Mouse (Mus musculus): Measurements from ENCODE around the gene Kif1c.

DNA sequence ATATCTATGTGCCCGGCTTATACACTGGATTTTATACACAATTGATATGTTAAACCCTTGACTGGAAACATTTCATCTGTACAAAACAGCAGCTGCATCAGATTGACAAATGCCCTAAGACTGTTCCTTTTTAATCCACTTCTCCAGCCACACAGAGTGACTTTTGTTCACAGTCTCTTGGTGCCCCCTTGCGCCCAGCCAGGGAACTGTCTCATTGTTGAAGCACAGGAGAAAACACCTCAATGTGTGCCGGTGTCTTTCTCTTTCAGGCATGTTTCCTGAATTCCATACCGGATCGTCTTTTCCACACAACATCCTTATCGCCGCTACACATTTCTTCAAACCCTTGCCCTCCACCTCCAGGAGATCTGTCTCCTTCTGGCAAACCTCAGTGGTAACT is 55.3 kb downstream of the Kif1c start:
- TF ChIP-seq POLR2A (IDR thresholded peaks at IDR 0.05; ENCODE audit: low read depth, low read length) (no peak), CTCF (IDR thresholded peaks at IDR 0.05; ENCODE audit: extremely low read depth, insufficient read length, insufficient replicate concordance, low read depth, low read length) (peak; percentile 91; the same call in 1 of the 2 replicates)

All from small intestine, adult 2 months (tissue).